Mouse (Mus musculus): ENCODE data around the gene Mrps18b. TPM values are rescaled to one million over a fixed set of nuclear protein-coding genes. Genes with fewer than 3 reads are reported as not detected.

Mrps18b gene
- polyA plus RNA-seq, 1 experiment = not detected

DNA sequence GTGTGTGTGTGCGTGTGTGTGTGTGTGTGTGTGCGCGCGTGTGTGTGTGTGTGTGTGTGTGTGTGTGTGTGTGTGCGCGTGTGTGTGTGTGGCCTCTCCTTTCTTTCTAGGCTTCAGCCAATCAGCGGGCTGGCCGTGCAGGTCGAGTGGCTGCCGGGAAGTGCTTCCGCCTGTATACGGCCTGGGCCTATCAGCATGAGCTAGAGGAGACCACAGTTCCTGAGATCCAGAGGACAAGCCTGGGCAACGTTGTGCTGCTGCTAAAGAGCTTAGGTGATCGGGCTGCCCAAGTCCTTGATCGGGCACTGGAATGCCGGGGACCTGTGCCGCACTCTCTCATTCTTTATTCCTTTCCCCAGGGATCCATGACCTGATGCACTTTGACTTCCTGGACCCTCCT lies 28.5 kb downstream of the Mrps18b start:
- no peak for TF ChIP-seq CTCF (IDR thresholded peaks at IDR 0.05; ENCODE audit: insufficient read depth, low read depth, low read length)
- TF ChIP-seq POLR2A (IDR thresholded peaks at IDR 0.05; ENCODE audit: insufficient read depth, low read depth, low read length) = no peak
- H3K4me1 ChIP-seq (ENCODE audit: control insufficient read depth, insufficient read depth, low read length) = no peaks in the 10 kb centered on the region
- H3K27ac ChIP-seq (ENCODE audit: insufficient read depth, low read depth, low read length) = no peak overlapping the region
- no peak overlapping the region for H3K4me3 ChIP-seq (ENCODE audit: insufficient read depth, low read depth, low read length)
- WGBS = 82% methylated on average over 14 of the region's 17 CpGs

DNA sequence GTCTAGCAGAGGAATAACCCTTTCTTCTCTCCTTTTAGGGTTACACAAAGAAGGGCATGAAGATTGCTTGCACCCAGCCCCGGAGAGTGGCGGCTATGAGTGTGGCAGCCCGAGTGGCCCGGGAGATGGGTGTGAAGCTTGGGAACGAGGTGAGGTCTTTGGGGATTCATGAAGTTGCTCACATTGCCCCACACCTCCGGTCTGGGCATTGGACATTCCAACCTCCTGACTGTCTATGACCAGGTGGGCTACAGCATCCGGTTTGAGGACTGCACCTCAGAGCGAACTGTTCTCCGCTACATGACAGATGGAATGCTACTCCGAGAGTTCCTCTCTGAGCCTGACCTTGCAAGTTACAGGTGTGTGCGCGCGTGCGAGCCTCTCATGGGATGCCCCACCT lies 32.4 kb downstream of the Mrps18b start:
- Histone ChIP-seq H3K27ac (ENCODE audit: insufficient read depth, low read depth, low read length) (no peak overlapping the region), H3K4me1 (ENCODE audit: control insufficient read depth, insufficient read depth, low read length) (peaks cover 12% of the 10 kb centered on the region), H3K4me3 (ENCODE audit: insufficient read depth, low read depth, low read length) (no peak overlapping the region)
- whole genome bisulfite sequencing = 93% methylated on average over 14 of the region's 14 CpGs
- TF ChIP-seq POLR2A (IDR thresholded peaks at IDR 0.05; ENCODE audit: insufficient read depth, low read depth, low read length) = no peak

DNA sequence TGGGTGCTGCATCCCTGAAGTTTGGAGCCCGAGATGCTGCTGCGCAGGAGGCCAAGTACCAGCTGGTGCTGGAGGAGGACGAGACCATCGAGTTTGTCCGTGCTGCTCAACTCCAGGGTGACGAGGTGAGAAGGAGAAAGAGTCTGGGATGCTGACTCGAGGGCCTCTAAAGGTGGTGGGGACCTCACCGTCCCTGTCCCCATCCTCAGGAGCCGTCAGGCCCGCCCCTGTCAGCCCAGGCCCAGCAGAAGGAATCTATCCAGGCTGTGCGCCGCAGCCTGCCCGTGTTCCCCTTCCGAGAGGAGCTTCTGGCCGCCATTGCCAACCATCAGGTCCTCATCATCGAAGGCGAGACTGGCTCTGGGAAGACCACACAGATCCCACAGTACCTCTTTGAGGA lies 33.3 kb downstream of the Mrps18b start:
- TF ChIP-seq POLR2A (IDR thresholded peaks at IDR 0.05; ENCODE audit: insufficient read depth, low read depth, low read length) (no peak), CTCF (IDR thresholded peaks at IDR 0.05; ENCODE audit: insufficient read depth, low read depth, low read length) (no peak)
- WGBS = 93% methylated on average over 17 of the region's 17 CpGs
- H3K4me1 ChIP-seq (ENCODE audit: control insufficient read depth, insufficient read depth, low read length) = peaks cover 12% of the 10 kb centered on the region
- no peak overlapping the region for H3K4me3 ChIP-seq (ENCODE audit: insufficient read depth, low read depth, low read length)
- no peak overlapping the region for H3K27ac ChIP-seq (ENCODE audit: insufficient read depth, low read depth, low read length)

DNA sequence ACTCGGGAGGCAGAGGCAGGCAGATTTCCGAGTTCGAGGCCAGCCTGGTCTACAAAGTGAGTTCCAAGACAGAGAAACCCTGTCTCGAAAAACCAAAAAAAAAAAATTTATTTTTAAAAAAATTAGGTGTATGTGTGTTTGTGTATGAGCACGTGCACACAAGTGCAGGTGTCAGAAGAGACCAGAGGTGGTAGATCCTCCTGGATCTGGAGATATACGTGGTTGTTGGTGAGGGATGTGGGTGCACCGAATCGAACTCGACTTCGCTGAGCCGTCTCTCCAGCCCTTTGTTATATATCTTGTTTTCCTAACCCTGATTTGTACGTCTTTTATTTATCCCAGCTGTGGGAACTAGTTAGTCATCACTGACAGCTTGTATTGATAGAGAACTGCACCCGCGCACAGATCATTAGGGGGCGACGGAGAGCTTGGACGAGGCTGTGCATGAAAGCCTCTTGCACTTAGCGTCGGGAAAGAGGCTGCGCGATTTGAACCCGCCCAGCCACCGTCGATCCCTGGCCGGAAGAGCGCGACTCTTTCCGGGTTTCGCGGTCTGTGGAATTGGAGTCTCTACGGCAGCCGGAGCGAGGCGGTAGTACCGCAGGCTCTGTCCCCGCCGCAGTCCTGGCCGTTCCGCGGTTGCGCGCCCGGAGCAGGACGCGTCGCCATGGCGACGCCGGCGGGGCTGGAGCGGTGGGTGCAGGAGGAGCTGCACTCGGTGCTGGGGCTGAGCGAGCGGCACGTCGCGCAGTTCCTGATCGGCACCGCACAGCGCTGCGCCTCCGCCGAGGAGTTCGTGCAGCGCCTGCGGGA lies 36.7 kb downstream of the Mrps18b start, which contains the start of gene Dhx16:
Gene Dhx16, plus strand, starts transcription at position 575 of the 813 bp plus-strand sequence.
- WGBS = 5% methylated on average over 66 of the region's 66 CpGs
- Histone ChIP-seq H3K4me3 (ENCODE audit: insufficient read depth, low read depth, low read length) (peak within 1 kb of the TSS; percentile 94), H3K4me1 (ENCODE audit: control insufficient read depth, insufficient read depth, low read length) (peaks cover 14% of the 10 kb centered on the region), H3K27ac (ENCODE audit: insufficient read depth, low read depth, low read length) (peak within 1 kb of the TSS; percentile 60; the same call in 1 of the 2 replicates)
- TF ChIP-seq POLR2A (IDR thresholded peaks at IDR 0.05; ENCODE audit: insufficient read depth, low read depth, low read length) (peak; percentile 80; the same call in 1 of the 2 replicates), CTCF (IDR thresholded peaks at IDR 0.05; ENCODE audit: insufficient read depth, low read depth, low read length) (peak; percentile 49)

DNA sequence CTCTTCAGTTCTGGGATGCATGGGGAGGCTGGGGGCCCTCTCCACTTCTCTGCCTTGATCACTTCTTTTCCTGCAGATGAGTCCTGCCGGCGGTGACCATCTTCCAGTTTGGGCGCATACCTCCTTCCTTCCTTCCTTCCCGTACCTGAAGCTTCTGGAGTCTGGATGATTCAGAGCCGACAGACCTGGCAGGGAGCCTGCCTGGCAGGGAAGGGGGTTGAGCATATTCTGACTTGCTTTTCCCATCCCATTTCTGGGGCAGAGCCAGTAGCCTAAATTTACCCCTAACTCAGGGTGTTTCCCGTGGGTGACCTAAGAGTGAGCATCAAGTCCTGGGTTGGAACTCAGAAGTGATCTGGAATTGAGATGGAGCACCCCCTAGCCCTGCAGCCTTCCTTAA lies 41.5 kb downstream of the Mrps18b start:
- TF ChIP-seq POLR2A (IDR thresholded peaks at IDR 0.05; ENCODE audit: insufficient read depth, low read depth, low read length) (no peak), CTCF (IDR thresholded peaks at IDR 0.05; ENCODE audit: insufficient read depth, low read depth, low read length) (no peak)
- Histone ChIP-seq H3K4me1 (ENCODE audit: control insufficient read depth, insufficient read depth, low read length) (peaks cover 15% of the 10 kb centered on the region), H3K4me3 (ENCODE audit: insufficient read depth, low read depth, low read length) (no peak overlapping the region), H3K27ac (ENCODE audit: insufficient read depth, low read depth, low read length) (no peak overlapping the region)
- WGBS = 69% methylated on average over 6 of the region's 6 CpGs

DNA sequence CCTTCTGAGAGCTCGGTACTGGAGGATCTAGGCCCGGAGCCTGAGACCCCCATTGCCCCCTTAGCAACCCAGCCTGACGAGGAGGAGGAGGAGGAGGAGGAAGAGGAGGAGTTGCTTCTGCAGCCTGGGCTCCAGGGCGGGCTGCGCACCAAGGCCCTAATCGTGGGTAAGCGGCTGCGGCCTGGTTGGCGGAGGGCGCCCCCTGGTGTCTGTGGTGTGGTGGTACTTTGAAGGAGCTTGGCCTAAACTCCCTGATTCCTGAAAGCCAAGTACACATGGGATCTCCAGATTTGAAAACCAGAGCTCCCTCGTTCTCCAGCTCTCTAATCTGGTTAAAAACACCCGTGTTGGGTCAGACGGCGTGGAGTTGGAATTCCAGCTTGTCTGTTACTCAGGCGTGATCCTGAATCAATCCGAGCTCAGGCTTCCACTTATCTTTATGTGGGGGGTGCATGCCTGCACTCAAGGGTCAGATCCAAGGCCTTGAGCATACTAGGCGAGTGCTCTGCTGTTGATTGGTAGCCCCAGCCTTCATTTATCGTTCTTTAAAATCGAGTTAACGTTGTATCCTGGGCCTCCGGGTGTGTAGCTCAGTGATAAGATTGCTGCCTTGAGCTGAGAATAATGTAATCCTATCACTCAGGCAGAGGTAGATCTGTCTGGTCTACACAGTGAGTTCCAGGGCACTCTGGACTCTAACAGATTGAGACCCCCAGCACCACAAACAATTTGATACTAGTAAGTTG lies 42.2 kb downstream of the Mrps18b start:
- Histone ChIP-seq H3K27ac (ENCODE audit: insufficient read depth, low read depth, low read length) (no peak overlapping the region), H3K4me3 (ENCODE audit: insufficient read depth, low read depth, low read length) (no peak overlapping the region), H3K4me1 (ENCODE audit: control insufficient read depth, insufficient read depth, low read length) (peaks cover 19% of the 10 kb centered on the region)
- 31% methylated on average over 21 of the region's 21 CpGs for WGBS
- TF ChIP-seq CTCF (IDR thresholded peaks at IDR 0.05; ENCODE audit: insufficient read depth, low read depth, low read length) (peak; percentile 79), POLR2A (IDR thresholded peaks at IDR 0.05; ENCODE audit: insufficient read depth, low read depth, low read length) (no peak)

DNA sequence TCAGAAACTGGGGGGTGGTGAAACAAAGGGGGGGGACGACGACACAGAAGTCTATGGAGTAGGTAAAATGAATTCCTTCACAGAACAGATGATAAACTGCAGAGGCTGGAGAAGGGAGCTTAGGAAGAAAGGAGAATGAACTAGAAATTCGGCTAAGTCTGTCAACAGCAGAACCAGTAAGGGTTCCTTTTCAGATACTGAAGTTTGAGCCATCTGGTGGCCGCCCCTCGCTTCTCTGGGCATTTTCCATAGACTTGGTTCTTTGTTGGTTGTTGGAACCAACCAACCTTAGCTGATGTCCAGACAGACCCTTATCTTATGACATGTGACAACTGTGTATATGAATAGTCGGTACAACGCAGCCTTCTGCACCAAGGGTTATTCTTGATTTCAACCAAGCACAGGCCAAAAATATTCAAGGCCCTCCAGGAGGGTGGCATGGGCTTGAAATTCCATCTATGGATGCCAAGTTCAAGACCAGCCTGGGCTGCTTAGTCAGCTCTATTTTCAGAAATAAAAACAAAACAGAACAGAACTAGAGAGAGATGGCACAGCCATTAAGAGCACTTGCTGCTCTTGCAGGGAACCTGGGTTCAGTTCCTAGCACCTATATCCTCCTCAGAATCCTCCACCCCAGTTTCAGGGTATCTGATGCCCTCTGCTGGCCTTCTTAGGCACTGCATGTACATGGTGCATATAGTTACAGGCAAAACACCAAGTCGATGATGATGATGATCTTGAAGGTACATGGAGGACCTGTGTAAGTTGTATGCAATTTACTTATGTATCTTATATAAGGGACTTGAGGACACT lies 45.1 kb downstream of the Mrps18b start:
- WGBS = 56% methylated on average over 8 of the region's 8 CpGs
- TF ChIP-seq CTCF (IDR thresholded peaks at IDR 0.05; ENCODE audit: insufficient read depth, low read depth, low read length) (no peak), POLR2A (IDR thresholded peaks at IDR 0.05; ENCODE audit: insufficient read depth, low read depth, low read length) (no peak)
- Histone ChIP-seq H3K4me1 (ENCODE audit: control insufficient read depth, insufficient read depth, low read length) (peaks cover 44% of the 10 kb centered on the region), H3K27ac (ENCODE audit: insufficient read depth, low read depth, low read length) (peak overlapping the region; percentile 79; the same call in 1 of the 2 replicates), H3K4me3 (ENCODE audit: insufficient read depth, low read depth, low read length) (no peak overlapping the region)

DNA sequence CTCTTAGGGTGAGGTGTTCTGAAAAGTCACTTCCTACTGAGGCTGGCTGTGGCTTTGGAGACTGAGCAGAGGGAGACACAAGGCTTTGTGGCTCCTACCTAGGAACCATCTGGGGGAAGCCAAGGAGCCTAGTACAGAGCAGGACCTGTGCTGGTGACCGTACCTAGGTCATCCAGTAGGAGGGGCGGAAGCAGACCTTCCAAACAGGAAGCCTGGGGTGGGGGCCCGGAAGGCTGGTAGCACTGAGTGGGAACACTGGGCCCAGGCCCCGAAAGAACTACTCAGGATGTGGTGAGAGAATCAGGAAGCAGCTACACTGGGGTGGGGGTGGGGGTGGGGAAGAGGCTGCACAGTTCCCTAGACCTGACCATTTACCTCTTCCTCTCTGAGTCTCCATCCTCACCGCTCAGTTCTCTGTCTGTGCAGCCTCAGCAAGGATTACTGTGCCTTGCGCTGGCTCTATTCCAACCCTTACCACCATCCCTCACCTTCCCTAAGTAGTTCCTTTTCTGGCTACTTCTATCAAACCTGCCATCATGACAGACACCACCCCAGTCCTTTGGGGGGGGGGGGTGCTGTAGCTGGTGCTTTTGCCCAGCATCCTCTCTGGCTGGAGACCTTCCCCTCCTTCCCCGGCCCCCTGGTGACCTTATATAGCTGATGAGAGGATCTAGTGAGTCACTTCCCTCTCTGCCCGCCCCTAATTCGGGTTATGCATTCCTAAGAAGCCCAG lies 45.9 kb downstream of the Mrps18b start:
- 53% methylated on average over 9 of the region's 9 CpGs for WGBS
- Histone ChIP-seq H3K4me1 (ENCODE audit: control insufficient read depth, insufficient read depth, low read length) (peaks cover 48% of the 10 kb centered on the region), H3K27ac (ENCODE audit: insufficient read depth, low read depth, low read length) (peak overlapping the region; percentile 79; the same call in 1 of the 2 replicates), H3K4me3 (ENCODE audit: insufficient read depth, low read depth, low read length) (peak overlapping the region; percentile 19; the same call in 1 of the 2 replicates)
- TF ChIP-seq CTCF (IDR thresholded peaks at IDR 0.05; ENCODE audit: insufficient read depth, low read depth, low read length) = no peak
- TF ChIP-seq POLR2A (IDR thresholded peaks at IDR 0.05; ENCODE audit: insufficient read depth, low read depth, low read length) = no peak
